Mouse (Mus musculus) liver, adult (tissue): ENCODE results near the gene Ip6k1.

Source experiments
- GATA4 ChIP-seq: IDR thresholded peaks from 2 replicates; pipeline ENCODE4 v1.6.1; 2014; ENCODE audit warnings: mild to moderate bottlenecking, low read length; ENCODE audit not compliant: insufficient replicate concordance

The Ip6k1 gene

DNA sequence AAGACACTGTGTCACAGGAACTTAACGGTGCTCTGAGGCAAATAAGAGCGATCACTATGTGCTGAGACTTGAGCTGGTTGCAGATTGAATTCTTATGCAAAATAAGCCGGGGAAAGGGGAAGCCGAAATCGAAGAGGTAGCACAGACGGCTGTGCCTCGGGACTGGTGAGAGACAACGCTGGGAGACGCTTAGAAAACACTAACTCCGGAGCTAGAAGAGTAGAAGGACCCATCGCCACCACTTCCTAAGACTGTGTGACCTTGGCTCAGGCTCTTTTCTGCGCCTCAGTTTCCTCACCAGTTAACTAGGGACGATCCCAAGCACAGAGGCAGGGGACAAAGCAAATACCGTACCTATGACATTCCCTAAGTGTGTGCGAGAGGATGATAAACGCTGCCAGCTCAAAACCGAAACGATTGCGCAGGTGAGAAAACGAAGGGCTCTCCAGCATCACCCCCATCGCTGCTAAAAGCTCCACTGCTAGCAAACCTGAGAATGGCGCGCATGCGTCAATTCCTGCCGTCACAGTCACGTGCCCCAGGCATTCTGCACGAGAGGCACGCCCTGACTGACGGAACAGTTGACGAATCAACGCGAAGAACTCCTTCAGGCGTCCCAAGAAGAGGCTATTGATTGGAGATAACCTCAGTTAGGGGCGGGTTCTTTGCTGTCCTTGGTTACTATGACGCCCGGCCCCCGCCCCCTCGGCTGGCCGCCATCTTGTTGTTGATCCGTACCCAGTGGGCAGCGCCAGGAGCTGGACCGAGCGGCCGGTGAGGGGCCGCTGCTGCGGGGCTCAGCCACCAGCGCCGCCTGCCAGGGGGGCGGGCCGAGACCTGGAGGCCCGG is at the start of gene Ip6k1:
Gene Ip6k1 (plus strand): TSS at position 580 of the 849 bp plus-strand sequence.
- TF ChIP-seq GATA4: no peak

DNA sequence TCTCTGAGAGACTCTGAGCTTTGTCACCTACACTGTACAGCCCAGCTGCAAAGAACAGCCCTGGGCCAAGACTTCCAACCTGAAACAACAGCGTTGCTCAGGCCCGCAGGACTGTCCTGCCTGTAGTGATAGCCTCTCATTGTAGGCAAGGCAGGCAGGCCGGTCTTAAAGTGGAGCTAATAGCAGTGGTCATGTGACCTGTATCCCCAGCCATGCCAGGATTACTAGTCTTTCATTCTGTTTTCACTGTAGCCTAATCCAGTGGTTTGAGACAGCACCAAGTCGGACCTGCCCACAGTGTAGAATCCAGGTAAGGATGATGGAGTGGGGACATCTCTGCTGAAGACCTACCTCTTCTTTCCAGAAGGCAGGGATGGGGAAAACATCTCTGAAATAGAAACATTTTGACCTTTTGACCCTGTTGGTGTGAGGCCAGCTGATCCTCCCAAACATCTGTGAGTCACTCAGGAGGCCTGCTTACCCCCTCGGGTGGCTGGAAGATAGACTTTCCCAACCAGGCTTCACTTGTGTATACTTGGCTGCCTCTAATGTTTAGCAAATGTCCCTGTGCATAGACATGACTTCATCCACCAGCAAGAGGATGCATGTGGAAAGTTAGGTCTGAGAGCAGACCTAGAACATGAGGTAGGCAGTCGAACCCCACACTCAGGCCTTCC is 46.5 kb upstream of the Ip6k1 start:
- no peak for TF ChIP-seq GATA4

DNA sequence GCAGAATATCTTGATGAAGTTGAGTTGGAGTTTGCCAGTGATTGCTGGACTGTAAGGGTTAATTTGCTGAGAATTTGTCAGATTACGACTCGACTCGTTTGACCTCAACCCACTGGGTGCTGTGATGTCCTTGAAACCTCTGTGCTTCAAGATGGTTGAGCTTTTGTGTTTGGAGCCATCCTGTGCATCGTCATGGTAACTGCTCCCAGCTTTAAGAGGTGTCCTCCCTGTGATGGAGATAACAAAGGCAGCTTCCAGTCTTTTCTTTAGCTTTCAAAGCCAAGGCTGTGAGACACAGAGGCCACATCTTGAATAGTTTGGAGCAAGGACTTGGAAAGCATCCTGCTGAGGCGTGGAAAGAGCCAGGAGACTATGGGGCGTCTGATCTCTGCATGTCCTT is 45.2 kb upstream of the Ip6k1 start:
- no peak for TF ChIP-seq GATA4

DNA sequence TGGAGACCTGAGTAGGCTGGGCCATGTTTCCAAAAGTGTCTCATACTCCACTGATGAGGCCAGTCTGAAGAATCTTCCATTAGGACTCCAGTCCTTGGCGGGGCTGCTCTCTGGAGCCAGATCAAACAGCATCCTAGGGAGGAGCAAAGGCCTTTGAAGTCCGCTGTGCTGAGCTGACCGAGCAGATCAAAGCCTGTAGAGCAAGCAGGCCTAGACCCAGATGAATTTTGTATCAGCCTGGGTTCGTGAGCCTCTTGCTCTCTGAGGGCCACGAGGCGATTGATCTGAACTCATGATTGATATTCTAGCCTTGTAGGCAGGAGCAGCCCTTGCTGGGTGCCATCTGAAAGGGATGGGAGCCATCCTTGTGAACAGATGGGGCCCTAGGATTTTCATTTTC is 42.4 kb upstream of the Ip6k1 start:
- no peak for TF ChIP-seq GATA4

DNA sequence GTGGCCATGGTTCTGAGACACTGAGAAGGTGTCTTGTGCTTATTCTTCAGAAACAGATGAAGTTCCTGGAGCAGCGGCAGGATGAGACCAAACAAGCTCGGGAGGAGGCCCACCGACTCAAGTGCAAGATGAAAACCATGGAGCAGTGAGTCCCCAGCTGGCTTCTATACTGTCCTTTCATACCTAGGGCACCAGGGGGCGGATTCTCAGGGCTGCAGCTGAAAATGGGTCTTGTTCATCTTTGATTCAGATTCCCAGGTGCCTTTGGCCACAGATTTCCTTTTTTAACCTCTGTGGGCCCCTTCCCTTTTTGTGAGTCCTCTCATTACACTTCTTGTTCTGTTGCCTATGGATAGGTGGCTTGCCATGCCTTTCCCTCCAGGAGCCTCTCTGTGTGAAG is 41.4 kb upstream of the Ip6k1 start:
- TF ChIP-seq GATA4: no peak

DNA sequence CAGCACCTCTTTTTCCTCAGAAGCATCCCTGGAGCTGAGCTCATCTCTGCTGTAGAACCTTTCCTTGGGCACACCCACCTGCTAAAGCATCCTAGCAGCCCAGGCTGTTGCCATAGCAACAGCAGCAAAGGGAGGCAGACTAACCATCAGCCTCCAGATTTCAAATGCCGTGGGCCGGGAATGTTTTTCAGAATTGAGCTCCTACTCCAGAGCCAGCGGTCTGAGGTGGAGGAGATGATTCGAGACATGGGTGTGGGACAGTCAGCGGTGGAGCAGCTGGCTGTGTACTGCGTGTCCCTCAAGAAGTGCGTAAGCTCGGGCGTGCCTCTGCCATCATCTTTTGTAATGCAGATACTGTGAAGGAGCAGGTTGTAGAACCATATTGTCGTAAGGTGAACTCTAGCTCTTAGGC is 40.9 kb upstream of the Ip6k1 start:
- TF ChIP-seq GATA4: no peak

DNA sequence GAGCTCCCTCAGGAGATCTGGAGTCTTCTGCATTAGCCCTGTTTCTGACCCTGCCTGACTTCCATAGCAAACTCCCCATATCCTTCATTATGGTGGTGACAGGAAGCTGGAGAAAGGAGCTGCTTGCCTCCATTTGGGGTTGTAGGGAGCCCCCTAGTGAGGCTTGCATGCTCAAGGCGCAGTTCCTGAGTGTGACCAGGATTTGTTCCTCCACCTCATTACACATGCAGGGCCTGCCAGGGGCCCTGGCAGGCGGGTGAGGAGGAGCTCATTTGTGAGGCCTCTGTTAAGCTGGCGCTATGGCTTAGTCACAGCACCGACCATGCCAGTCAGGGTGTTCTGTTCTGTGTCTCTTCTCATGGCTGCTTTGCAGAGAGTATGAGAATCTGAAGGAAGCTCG is 40.4 kb upstream of the Ip6k1 start:
- TF ChIP-seq GATA4: no peak

DNA sequence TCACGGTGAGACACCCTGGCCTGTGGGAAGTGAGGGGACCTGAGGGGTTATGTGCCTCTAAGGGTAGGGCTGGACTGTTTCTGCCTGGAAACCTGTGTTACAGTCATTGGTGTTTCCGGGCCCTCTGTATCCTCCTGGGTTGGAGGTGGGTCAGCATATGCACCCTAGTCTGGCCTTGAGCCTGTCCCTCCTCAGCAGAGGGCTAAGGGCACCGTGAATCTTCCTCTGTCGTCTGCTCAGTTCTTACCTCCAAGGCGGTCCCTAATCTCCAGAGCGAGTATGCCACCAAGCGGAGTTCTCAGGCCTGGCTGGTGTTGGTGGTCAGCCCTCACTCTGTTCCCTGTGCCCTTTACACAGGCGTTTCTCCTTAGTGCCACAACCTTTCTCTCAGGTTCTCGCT is 39.4 kb upstream of the Ip6k1 start:
- TF ChIP-seq GATA4: no peak

DNA sequence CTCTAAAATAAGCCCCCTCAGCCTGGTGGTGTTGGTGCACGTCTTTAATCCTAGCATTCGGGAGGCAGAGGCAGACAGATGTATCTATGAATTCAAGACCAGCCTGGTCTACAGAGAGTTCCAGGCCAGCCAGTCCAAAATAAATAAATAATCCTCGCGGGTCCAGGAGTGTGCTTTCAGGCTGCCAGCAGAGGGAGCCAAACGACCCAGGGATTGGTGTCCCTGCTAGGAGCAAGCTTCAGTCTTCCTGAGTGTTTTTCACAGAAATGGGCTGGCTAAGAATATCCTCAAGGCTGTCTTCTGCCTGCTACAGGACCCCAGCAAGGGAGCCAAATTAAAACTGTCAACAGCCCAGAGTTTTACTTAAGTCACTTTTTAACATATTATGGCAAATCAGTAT is 38.6 kb upstream of the Ip6k1 start:
- TF ChIP-seq GATA4: no peak

DNA sequence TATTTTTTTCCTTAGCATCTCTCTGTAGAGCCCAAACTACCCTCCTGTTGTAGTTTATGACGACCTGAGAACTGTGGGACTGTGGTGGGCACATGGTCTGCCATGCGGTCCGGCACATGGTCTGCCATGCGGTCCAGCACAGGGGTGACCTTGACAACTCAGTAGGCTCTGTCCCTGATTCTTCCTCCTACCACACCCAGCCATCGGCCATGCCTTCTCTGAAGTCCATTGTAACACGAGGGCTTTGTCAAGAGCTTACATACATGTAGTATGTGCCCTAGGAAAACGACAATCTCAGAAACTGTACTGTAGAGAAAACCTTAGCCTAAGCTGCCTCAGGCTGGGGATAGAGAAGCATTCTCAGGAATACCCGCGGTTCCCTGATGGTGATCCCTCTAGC is 37.6 kb upstream of the Ip6k1 start:
- no peak for TF ChIP-seq GATA4

DNA sequence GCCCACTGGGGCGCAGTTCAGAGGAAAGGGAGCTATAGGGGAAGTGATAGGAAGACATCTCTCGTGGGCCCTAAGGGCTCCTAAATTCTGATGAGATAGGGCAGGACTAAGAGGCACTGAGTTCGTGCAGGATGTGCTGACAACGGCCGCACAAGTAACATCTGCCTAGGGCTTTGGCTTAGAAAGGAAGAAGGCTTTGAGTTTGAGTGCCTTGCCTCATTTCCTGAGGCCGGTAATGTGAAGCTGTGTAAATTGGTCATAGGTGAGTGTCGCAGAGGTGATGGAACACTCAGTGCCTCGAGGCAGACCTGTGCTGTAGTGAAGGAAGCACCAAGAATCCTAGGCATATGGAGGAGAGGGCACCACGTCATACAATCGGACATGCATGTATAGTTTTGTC is 35.6 kb upstream of the Ip6k1 start:
- no peak for TF ChIP-seq GATA4

DNA sequence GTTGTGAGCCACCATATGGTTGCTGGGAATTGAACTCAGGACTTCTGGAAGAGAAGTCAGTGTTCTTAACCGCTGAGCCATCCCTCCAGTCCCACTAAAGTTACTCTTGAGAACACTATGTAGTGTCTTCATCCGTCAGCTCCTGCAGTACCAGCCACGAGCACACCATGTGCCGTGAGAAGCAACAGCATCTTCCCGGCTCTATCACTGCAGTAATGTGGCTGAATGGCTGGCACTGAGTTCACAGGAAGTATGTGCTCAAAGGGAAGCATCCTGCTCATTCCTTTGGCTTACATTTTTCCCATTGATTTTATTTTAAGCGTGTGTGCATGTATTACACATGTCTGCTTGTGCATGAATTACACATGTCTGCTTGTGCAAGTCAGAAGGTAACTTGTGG is 34.9 kb upstream of the Ip6k1 start:
- no peak for TF ChIP-seq GATA4

DNA sequence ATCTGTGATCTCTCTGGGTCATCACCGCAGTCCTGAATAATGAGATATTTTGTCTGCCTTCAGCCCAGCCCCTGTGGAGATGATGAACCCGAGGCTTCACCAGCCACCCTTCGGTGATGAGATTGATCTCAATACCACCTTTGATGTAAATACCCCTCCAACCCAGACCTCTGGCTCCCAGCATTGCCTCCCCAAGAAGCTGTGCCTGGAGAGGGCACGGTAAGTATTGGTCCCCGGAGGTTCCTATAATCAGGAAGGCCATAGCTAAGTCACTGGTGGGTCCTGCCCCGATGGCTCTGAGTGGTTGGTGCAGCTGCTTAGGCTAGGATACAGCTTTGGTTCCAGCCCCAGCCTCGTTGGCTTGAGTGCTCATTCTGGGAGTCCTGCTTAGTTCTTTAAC is 33.8 kb upstream of the Ip6k1 start:
- TF ChIP-seq GATA4: no peak

DNA sequence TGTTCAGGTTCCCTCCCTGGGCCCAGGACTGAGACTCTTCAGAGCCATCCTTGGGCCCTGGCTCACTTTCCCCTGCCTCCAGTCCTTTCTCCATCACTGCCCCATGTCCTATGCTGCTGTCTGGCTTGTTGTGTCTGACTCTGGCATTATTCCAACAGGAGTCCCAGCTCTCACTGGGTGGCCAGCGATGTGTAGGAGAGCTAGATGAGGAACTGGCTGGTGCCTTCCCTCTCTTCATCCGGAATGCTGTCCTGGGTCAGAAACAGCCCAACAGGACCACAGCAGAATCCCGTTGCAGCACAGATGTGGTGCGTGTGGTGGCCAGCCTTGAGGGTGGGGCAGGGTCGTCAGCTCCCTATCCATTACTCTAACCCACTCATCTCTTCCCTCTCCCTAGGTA is 32.0 kb upstream of the Ip6k1 start:
- TF ChIP-seq GATA4: no peak

DNA sequence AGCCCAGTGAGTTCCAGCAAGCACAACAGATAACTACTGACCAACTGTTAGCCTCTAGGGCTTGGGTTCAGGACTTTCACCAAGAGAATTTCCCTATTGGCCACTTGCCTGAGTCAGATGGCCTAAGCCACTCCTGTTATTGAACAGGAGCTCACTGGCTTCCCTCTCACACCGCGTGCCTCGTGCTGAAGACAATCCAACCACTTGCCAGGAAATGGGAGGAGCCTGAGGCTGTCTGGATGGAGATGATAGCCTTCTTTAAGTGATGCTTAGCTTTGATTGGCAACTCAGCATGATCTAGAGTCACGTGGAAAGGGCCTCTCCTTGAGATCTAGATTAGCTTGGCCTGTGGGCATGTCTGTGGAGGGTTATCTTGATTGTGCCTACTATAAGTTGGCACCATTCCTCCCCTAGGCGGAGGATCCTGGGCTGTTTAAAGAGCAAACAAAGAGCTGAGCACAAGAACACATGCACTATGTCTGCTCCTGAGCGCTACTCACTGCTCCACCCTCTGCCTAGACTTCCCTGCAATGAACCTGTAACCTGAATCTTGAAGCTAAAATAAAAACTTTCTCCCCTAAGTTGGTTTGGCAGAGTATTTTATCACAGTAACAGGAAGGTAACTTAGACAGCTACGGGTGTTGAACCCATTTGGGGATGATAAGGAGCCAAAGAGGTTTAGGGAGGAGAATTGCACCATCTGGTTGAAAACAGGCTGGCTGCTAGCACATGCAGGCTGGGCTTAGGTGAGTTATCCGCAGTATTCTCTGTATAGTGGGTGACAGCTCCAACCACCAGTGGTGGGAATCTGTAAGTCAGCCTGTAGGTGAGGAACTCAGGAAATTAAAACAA is 30.4 kb upstream of the Ip6k1 start:
- no peak for TF ChIP-seq GATA4
